Mouse (Mus musculus) MEL (cell line): ENCODE data around the gene Ror2. TPM values are rescaled to one million over a fixed set of nuclear protein-coding genes. Genes with fewer than 3 reads are reported as not detected.

ENCODE experiments used
- DNase-seq: peaks from one replicate; pipeline ENCODE4 v3.0.0; 2011; ENCODE audit warnings: low read depth, low spot score
- H3K27ac ChIP-seq: 2 replicates; pipeline ENCODE4 v1.5.1; 2012; ENCODE audit warnings: low read depth, mild to moderate bottlenecking, control low read depth, low read length, moderate library complexity; ENCODE audit not compliant: control insufficient read depth
- H3K27me3 ChIP-seq, 2 experiments: fragments of 150-350 bp in 1 of 2; sonication (generic) in 1 of 2; 2 replicates each; pipeline ENCODE4 v1.6.1; 2012; ENCODE audit warnings: low read length in 2 of 2, mild to moderate bottlenecking in 2 of 2, improper control_type of control experiment in 1 of 2, moderate library complexity in 1 of 2; ENCODE audit not compliant: insufficient read depth in 2 of 2, control insufficient read depth in 1 of 2
- H3K36me3 ChIP-seq, 2 experiments: 2 replicates each; pipeline ENCODE4 v1.6.1; 2012 to 2014; ENCODE audit warnings: low read length in 2 of 2, improper control_type of control experiment in 1 of 2, inconsistent platforms in 1 of 2, mild to moderate bottlenecking in 1 of 2; ENCODE audit not compliant: insufficient read depth in 2 of 2, control insufficient read depth in 1 of 2
- H3K4me1 ChIP-seq, 2 experiments: fragments of 150-350 bp in 1 of 2; sonication (generic) in 1 of 2; 2 replicates each; pipeline ENCODE4 v1.6.1; 2012; ENCODE audit warnings: low read length in 2 of 2, improper control_type of control experiment in 1 of 2, mild to moderate bottlenecking in 1 of 2; ENCODE audit not compliant: insufficient read depth in 2 of 2, control insufficient read depth in 1 of 2
- H3K4me3 ChIP-seq, 2 experiments: fragments of 150-350 bp in 1 of 2; sonication (generic) in 1 of 2; 2 replicates each; pipeline ENCODE4 v1.5.1; 2012; ENCODE audit warnings: low read depth in 2 of 2, low read length in 2 of 2, mild to moderate bottlenecking in 2 of 2, moderate library complexity in 2 of 2, control low read depth in 1 of 2, improper control_type of control experiment in 1 of 2; ENCODE audit not compliant: control insufficient read depth in 1 of 2, insufficient read depth in 1 of 2
- H3K79me2 ChIP-seq: 2 replicates; pipeline ENCODE4 v1.6.1; 2012; ENCODE audit warnings: mild to moderate bottlenecking, low read length, moderate library complexity; ENCODE audit not compliant: control insufficient read depth, poor library complexity, insufficient read depth
- H3K9ac ChIP-seq: 2 replicates; pipeline ENCODE4 v1.6.1; 2012; ENCODE audit warnings: low read depth, mild to moderate bottlenecking, control low read depth, low read length, moderate library complexity; ENCODE audit not compliant: control insufficient read depth, poor library complexity, severe bottlenecking
- H3K9me3 ChIP-seq: fragments of 150-350 bp; sonication (generic); replicated peaks from 2 replicates; pipeline ENCODE4 v1.6.1; 2012; ENCODE audit warnings: mild to moderate bottlenecking, low read length, improper control_type of control experiment, moderate library complexity; ENCODE audit not compliant: insufficient read depth
- GABPA ChIP-seq: IDR thresholded peaks from 2 replicates; pipeline ENCODE4 v1.6.1; 2012; ENCODE audit warnings: low read depth, mild to moderate bottlenecking, inconsistent platforms, low read length, improper control_type of control experiment, moderate library complexity
- GATA1 ChIP-seq: IDR thresholded peaks from 2 replicates; pipeline ENCODE4 v1.6.1; 2011; ENCODE audit warnings: low read depth, low read length, improper control_type of control experiment
- KAT2A ChIP-seq: conservative IDR thresholded peaks from 2 replicates; pipeline ENCODE4 v1.6.1; 2012; ENCODE audit warnings: low read depth, low read length, improper control_type of control experiment, inconsistent platforms
- MAZ ChIP-seq: IDR thresholded peaks from 2 replicates; pipeline ENCODE4 v1.6.1; 2012; ENCODE audit warnings: low read depth, mild to moderate bottlenecking, inconsistent platforms, low read length, improper control_type of control experiment
- MXI1 ChIP-seq: IDR thresholded peaks from 2 replicates; pipeline ENCODE4 v1.6.1; 2011; ENCODE audit warnings: mild to moderate bottlenecking, low read depth, low read length, improper control_type of control experiment
- MYC ChIP-seq: IDR thresholded peaks from 2 replicates; pipeline ENCODE4 v1.6.1; 2011; ENCODE audit warnings: low read depth, mild to moderate bottlenecking, low read length, improper control_type of control experiment, moderate library complexity
- POLR2A ChIP-seq, 2 experiments: IDR thresholded peaks; 2 replicates each; pipeline ENCODE4 v1.6.1; 2011 to 2012; ENCODE audit warnings: low read length in 2 of 2, mild to moderate bottlenecking in 2 of 2, control low read depth in 1 of 2, improper control_type of control experiment in 1 of 2, low read depth in 1 of 2, moderate library complexity in 1 of 2; ENCODE audit not compliant: control insufficient read depth in 1 of 2, insufficient read depth in 1 of 2, poor library complexity in 1 of 2
- POLR2AphosphoS5 ChIP-seq: IDR thresholded peaks from 2 replicates; pipeline ENCODE4 v1.6.1; 2012; ENCODE audit warnings: low read depth, borderline replicate concordance, mild to moderate bottlenecking, inconsistent platforms, low read length, moderate library complexity, mixed read lengths
- TCF12 ChIP-seq: IDR thresholded peaks from 2 replicates; pipeline ENCODE4 v1.6.1; 2014; ENCODE audit warnings: low read depth, mild to moderate bottlenecking, inconsistent platforms, low read length, improper control_type of control experiment, moderate library complexity
- UBTF ChIP-seq: IDR thresholded peaks from 2 replicates; pipeline ENCODE4 v1.6.1; 2012; ENCODE audit warnings: low read depth, mild to moderate bottlenecking, inconsistent platforms, low read length, improper control_type of control experiment, moderate library complexity, borderline replicate concordance; ENCODE audit not compliant: insufficient read depth
- USF1 ChIP-seq: IDR thresholded peaks from 2 replicates; pipeline ENCODE4 v1.6.1; 2014; ENCODE audit warnings: low read depth, mild to moderate bottlenecking, inconsistent platforms, low read length, improper control_type of control experiment, moderate library complexity
- USF2 ChIP-seq, 2 experiments: IDR thresholded peaks; 2 replicates each; pipeline ENCODE4 v1.6.1; 2011 to 2012; ENCODE audit warnings: improper control_type of control experiment in 2 of 2, low read length in 2 of 2, borderline replicate concordance in 1 of 2, inconsistent platforms in 1 of 2, low read depth in 1 of 2, mild to moderate bottlenecking in 1 of 2; ENCODE audit not compliant: insufficient read depth in 1 of 2
- ZC3H11A ChIP-seq: IDR thresholded peaks from 2 replicates; pipeline ENCODE4 v1.6.1; 2012; ENCODE audit warnings: low read depth, mild to moderate bottlenecking, inconsistent platforms, low read length, improper control_type of control experiment
- ZNF384 ChIP-seq: IDR thresholded peaks from 2 replicates; pipeline ENCODE4 v1.6.1; 2012; ENCODE audit warnings: low read depth, mild to moderate bottlenecking, inconsistent platforms, low read length, improper control_type of control experiment
- polyA plus RNA-seq, 2 experiments: library from polyadenylated mRNA; stranded (reverse) in 1 of 2; unstranded in 1 of 2; fragments of >175 nt in 1 of 2; fragments of >200 nt in 1 of 2; gene quantifications; 2 replicates each; pipeline versions ENCODE4 v1.2.1 to v1.2.4; 2012; ENCODE audit warnings: low replicate concordance in 2 of 2, low read depth in 1 of 2; ENCODE audit not compliant: insufficient read length in 2 of 2, insufficient read depth in 1 of 2, missing spikeins in 1 of 2
- total RNA-seq: library from RNA; depleted of rRNA; stranded (reverse); fragments of 300-350 nt; gene quantifications from 2 replicates; pipeline ENCODE4 v1.2.3, GENCODE M21; 2012

The Ror2 gene
- total and polyA plus RNA-seq, 3 experiments = not detected

- no peak overlapping the region for H3K27ac ChIP-seq
- no peaks in the 10 kb centered on the region for H3K79me2 ChIP-seq
- no peaks in the 10 kb centered on the region for H3K4me1 ChIP-seq
- no peaks in the 10 kb centered on the region for H3K36me3 ChIP-seq
- no peak overlapping the region for H3K4me3 ChIP-seq
- H3K27me3 ChIP-seq = no peaks in the 10 kb centered on the region
- H3K9ac ChIP-seq = no peak overlapping the region
- no peaks in the 10 kb centered on the region for H3K9me3 ChIP-seq
- TF ChIP-seq USF2 (IDR thresholded peaks at IDR 0.05; ENCODE audit: borderline replicate concordance in 1 of 2, insufficient read depth in 1 of 2, low read depth in 1 of 2, low read length in 2 of 2) (no peak), ZC3H11A (no peak), UBTF (no peak), MXI1 (no peak), USF1 (no peak), GABPA (no peak)
- DNase-seq = no peak
Measured at GRCm38 (mm10) chr13:53267155-53267554, 18.8 kb downstream of the Ror2 start.

GRCm38 (mm10) chr13:53266543-53266951, 19.4 kb downstream of the Ror2 start:
- Histone ChIP-seq H3K4me1 (no peaks in the 10 kb centered on the region), H3K9me3 (no peaks in the 10 kb centered on the region), H3K9ac (no peak overlapping the region), H3K4me3 (no peak overlapping the region)
- TF ChIP-seq UBTF (no peak), GATA1 (no peak), ZNF384 (no peak), POLR2A (IDR thresholded peaks at IDR 0.05; ENCODE audit: control insufficient read depth in 1 of 2, insufficient read depth in 1 of 2, low read depth in 1 of 2, low read length in 2 of 2, poor library complexity in 1 of 2) (no peak), KAT2A (no peak), TCF12 (no peak), POLR2AphosphoS5 (no peak), MYC (no peak)
- TF ChIP-seq, all 39 proteins: peak for 0
- no peaks in the 10 kb centered on the region for H3K79me2 ChIP-seq
- no peaks in the 10 kb centered on the region for H3K36me3 ChIP-seq
- H3K27ac ChIP-seq = no peak overlapping the region
- H3K27me3 ChIP-seq = no peaks in the 10 kb centered on the region
- DNase-seq = no peak

- Histone ChIP-seq H3K79me2 (no peaks in the 10 kb centered on the region), H3K4me1 (no peaks in the 10 kb centered on the region), H3K4me3 (no peak overlapping the region), H3K36me3 (no peaks in the 10 kb centered on the region), H3K9me3 (no peaks in the 10 kb centered on the region), H3K9ac (no peak overlapping the region), H3K27ac (no peak overlapping the region), H3K27me3 (no peaks in the 10 kb centered on the region)
- TF ChIP-seq GATA1 (no peak), MAZ (no peak), ZC3H11A (no peak)
- DNase-seq = no peak
Measured at GRCm38 (mm10) chr13:53264896-53265295, 21.0 kb downstream of the Ror2 start.
